Mouse (Mus musculus) liver, postnatal 0 days (tissue): ENCODE measurements at regions not wholly inside any gene's neighbourhood (a gene's known extent, or its start where the extent isn't known, plus 50 kb on each side); places are given as distances from the start of the nearest gene placed in this dataset.

Source experiments
- ATAC-seq: fragments of 200-750 bp; cut with Nextera tagmentation; 2 replicates; pipeline ENCODE4 v1.8.0; 2017; ENCODE audit warnings: mild to moderate bottlenecking, moderate library complexity
- DNase-seq: peaks from one replicate; pipeline ENCODE4 v3.0.0-alpha.2; 2016
- H3K27ac ChIP-seq: fragments of 300-500 bp; sonication (generic); 2 replicates; pipeline ENCODE4 v1.5.1; 2014; ENCODE audit warnings: antibody characterized with exemption, moderate library complexity, mild to moderate bottlenecking, low read depth
- H3K27me3 ChIP-seq: fragments of 300-500 bp; sonication (generic); 2 replicates; pipeline ENCODE4 v1.6.1; 2014; ENCODE audit warnings: low read length, control low read depth, mixed read lengths; ENCODE audit not compliant: insufficient read depth
- H3K36me3 ChIP-seq: fragments of 300-500 bp; sonication (generic); replicated peaks from 2 replicates; pipeline ENCODE4 v1.6.1; 2014; ENCODE audit warnings: mild to moderate bottlenecking, control low read depth, low read length, moderate library complexity, mixed read lengths; ENCODE audit not compliant: insufficient read depth
- H3K4me1 ChIP-seq: fragments of 300-500 bp; sonication (generic); 2 replicates; pipeline ENCODE4 v1.6.1; 2014; ENCODE audit warnings: antibody characterized with exemption, mild to moderate bottlenecking, control low read depth; ENCODE audit not compliant: insufficient read depth
- H3K4me2 ChIP-seq: fragments of 300-500 bp; sonication (generic); 2 replicates; pipeline ENCODE4 v1.6.1; 2014; ENCODE audit warnings: low read depth, mild to moderate bottlenecking, low read length, moderate library complexity, mixed read lengths
- H3K4me3 ChIP-seq: fragments of 300-500 bp; sonication (generic); 2 replicates; pipeline ENCODE4 v1.5.1; 2014; ENCODE audit warnings: low read depth, low read length
- H3K9ac ChIP-seq: fragments of 300-500 bp; sonication (generic); replicated peaks from 2 replicates; pipeline ENCODE4 v1.6.1; 2014; ENCODE audit warnings: mild to moderate bottlenecking, moderate library complexity
- H3K9me3 ChIP-seq: fragments of 300-500 bp; sonication (generic); 2 replicates; pipeline ENCODE4 v1.6.1; 2016; ENCODE audit warnings: mild to moderate bottlenecking, control low read depth, low read length, mixed read lengths
- CTCF ChIP-seq: sonication (generic); IDR thresholded peaks from 2 replicates; pipeline ENCODE4 v1.5.1; 2016; ENCODE audit warnings: antibody characterized with exemption, low read depth
- EP300 ChIP-seq: IDR thresholded peaks from 2 replicates; pipeline ENCODE4 v1.6.1; 2016; ENCODE audit warnings: antibody characterized with exemption, low read depth, mild to moderate bottlenecking
- WGBS: fragments of 180-500 bp; shearing (Covaris S2); extraction: QIAGEN DNeasy Blood & Tissue Kit; methylation state at CpG from one replicate; pipeline ENCODE4 v1.1.7; 2014; ENCODE audit not compliant: insufficient replicate concordance; 5-methylcytosine and 5-hydroxymethylcytosine counted together

DNA sequence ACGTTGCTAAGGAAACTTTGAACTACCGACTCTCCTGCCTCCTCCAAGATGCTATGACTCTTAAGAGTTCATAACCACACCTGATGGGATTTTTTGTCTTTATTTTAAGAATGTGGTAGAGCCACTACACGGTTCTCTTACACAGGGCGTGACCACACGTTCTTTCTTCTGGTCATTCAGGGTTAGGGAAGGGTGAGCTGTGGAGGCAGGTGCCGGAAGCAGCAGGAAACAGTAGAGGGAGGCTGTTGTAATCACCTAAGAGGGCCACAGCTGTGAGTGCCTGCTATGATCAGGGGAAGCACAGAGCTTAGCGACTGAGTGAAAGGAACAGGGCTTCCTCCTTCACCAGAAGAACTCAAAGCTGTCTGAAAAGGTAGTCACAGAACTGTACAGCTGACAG lies 50.6 kb upstream of the Larp1 start:
- peak overlapping the region; percentile 41 for H3K27ac ChIP-seq
- no peaks in the 10 kb centered on the region for H3K27me3 ChIP-seq
- H3K9ac ChIP-seq, result no peak overlapping the region
- TF ChIP-seq CTCF (no peak), EP300 (no peak)
- ATAC-seq, result no peak
- no peaks in the 10 kb centered on the region for H3K36me3 ChIP-seq
- no peaks in the 10 kb centered on the region for H3K9me3 ChIP-seq
- H3K4me1 ChIP-seq, result peaks cover 67% of the 10 kb centered on the region
- WGBS, result 46% methylated on average over 7 of the region's 7 CpGs
- no peak overlapping the region for H3K4me2 ChIP-seq
- no peak overlapping the region for H3K4me3 ChIP-seq
- DNase-seq, result no peak

GRCm38 (mm10) chr11:57956909-57957308 lies 52.0 kb upstream of the Larp1 start:
- peaks cover 72% of the 10 kb centered on the region for H3K4me1 ChIP-seq
- DNase-seq (no peak), ATAC-seq (no peak)
- H3K4me2 ChIP-seq, result no peak overlapping the region
- H3K4me3 ChIP-seq, result no peak overlapping the region
- H3K9me3 ChIP-seq, result no peaks in the 10 kb centered on the region
- H3K27ac ChIP-seq, result no peak overlapping the region
- WGBS, result 85% methylated on average over 9 of the region's 9 CpGs
- no peaks in the 10 kb centered on the region for H3K36me3 ChIP-seq
- H3K27me3 ChIP-seq, result no peaks in the 10 kb centered on the region
- no peak overlapping the region for H3K9ac ChIP-seq
- TF ChIP-seq CTCF, result no peak
- no peak for TF ChIP-seq EP300

DNA sequence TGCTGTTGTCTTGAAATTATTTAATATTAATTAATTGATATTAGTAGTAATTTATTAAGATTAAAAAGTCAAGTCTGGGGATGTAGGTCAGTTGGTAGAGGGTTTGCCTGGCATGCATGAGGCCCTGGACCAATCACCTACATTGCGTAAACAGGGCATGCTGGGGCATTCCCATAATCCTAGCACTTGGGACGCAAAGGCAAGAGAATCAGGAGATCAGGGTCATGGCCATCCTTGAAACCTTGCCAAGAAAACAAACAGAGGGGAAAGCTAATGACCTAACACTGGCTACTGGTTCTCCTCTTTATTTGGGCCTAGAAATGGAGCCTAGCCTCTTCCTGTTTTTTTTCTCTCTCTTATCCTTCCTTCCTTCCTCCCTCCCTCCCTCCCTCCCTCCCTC lies 52.8 kb upstream of the Larp1 start:
- Histone ChIP-seq H3K27me3 (no peaks in the 10 kb centered on the region), H3K4me1 (peaks cover 71% of the 10 kb centered on the region), H3K36me3 (no peaks in the 10 kb centered on the region), H3K27ac (peak overlapping the region; percentile 35; the same call in 1 of the 2 replicates), H3K9me3 (no peaks in the 10 kb centered on the region), H3K4me3 (no peak overlapping the region), H3K9ac (no peak overlapping the region), H3K4me2 (no peak overlapping the region)
- no peak for TF ChIP-seq EP300
- no peak for TF ChIP-seq CTCF
- DNase-seq, result peak; percentile 54
- peak; percentile 42 for ATAC-seq
- WGBS, result 72% methylated on average over 2 of the region's 2 CpGs

DNA sequence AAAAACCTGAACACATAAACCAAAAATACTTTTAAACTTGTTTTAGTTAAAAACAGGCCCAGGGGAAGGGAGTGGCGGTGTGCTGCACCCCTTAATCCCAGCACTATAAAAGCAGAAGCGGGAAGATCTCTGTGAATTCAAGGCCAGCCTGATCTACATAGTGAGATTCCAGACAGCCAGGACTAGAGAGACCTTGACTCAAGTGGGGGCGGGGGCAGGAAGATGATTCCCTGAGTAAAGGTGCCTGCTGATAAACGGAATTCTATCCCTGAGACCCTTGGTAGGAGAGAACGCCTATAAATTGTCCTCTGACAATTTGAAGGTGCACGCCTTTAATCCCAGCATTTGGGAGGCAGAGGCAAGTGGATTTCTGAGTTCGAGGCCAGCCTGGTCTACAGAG lies 53.4 kb upstream of the Larp1 start:
- Histone ChIP-seq H3K4me2 (no peak overlapping the region), H3K4me3 (no peak overlapping the region), H3K4me1 (peaks cover 65% of the 10 kb centered on the region), H3K9me3 (no peaks in the 10 kb centered on the region), H3K36me3 (no peaks in the 10 kb centered on the region), H3K9ac (no peak overlapping the region), H3K27me3 (no peaks in the 10 kb centered on the region), H3K27ac (peak overlapping the region; percentile 84)
- 85% methylated on average over 7 of the region's 7 CpGs for WGBS
- ATAC-seq, result no peak
- no peak for DNase-seq
- no peak for TF ChIP-seq CTCF
- no peak for TF ChIP-seq EP300

- Histone ChIP-seq H3K27me3 (no peaks in the 10 kb centered on the region), H3K4me3 (0 out of 2 replicates have a peak overlapping the region, but pooled peaks have one; percentile 5), H3K36me3 (no peaks in the 10 kb centered on the region), H3K4me2 (peak overlapping the region; percentile 55), H3K9ac (peak overlapping the region; percentile 49), H3K4me1 (peaks cover 63% of the 10 kb centered on the region), H3K27ac (peak overlapping the region; percentile 84), H3K9me3 (no peaks in the 10 kb centered on the region)
- DNase-seq (peak; percentile 68), ATAC-seq (peak; percentile 82)
- TF ChIP-seq EP300 (peak; percentile 93), CTCF (no peak)
- WGBS, result 44% methylated on average over 10 of the region's 10 CpGs
Observed at GRCm38 (mm10) chr11:57954510-57955184, 54.2 kb upstream of the Larp1 start.

DNA sequence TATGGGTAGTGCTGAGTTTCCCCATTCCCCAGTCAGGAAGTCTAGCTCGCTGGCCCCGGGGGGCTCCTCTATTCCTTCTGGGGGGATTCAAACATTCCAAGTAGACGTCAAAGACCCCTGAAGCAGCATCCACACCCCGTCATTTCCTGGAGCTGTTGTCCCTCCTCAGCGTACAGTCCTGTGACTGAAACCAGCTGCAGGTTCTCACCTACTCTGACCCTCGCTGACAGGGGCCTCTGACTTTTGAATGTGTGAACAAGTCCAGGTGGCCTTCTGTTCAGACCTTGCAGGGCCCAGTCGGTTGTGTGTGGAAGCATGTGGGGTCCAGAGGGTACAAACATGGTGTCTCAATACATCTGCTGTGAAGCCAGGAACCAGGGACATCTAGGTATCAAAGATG lies 55.2 kb upstream of the Larp1 start:
- no peak overlapping the region for H3K4me3 ChIP-seq
- TF ChIP-seq EP300, result no peak
- no peak for TF ChIP-seq CTCF
- DNase-seq (no peak), ATAC-seq (no peak)
- H3K9ac ChIP-seq, result no peak overlapping the region
- no peaks in the 10 kb centered on the region for H3K36me3 ChIP-seq
- H3K27ac ChIP-seq, result peak overlapping the region; percentile 84
- H3K27me3 ChIP-seq, result no peaks in the 10 kb centered on the region
- no peak overlapping the region for H3K4me2 ChIP-seq
- peaks cover 54% of the 10 kb centered on the region for H3K4me1 ChIP-seq
- H3K9me3 ChIP-seq, result no peaks in the 10 kb centered on the region
- WGBS, result 80% methylated on average over 7 of the region's 7 CpGs
